Mouse (Mus musculus) stomach, postnatal 0 days (tissue): ENCODE measurements around the gene Rnh1. TPM values are rescaled to one million over a fixed set of nuclear protein-coding genes. Genes with fewer than 3 reads are reported as not detected.

ENCODE experiments used
- ATAC-seq: fragments of 200-750 bp; cut with Nextera tagmentation; 2 replicates; pipeline ENCODE4 v1.8.0; 2017; ENCODE audit not compliant: low FRiP score, low TSS enrichment
- DNase-seq: peaks from one replicate; pipeline ENCODE4 v3.0.0-alpha.2; 2016; ENCODE audit warnings: low spot score
- H3K27ac ChIP-seq: fragments of 300-500 bp; sonication (generic); replicated peaks from 2 replicates; pipeline ENCODE4 v1.5.1; 2014; ENCODE audit warnings: mild to moderate bottlenecking, control low read depth
- H3K27me3 ChIP-seq: fragments of 300-500 bp; sonication (generic); 2 replicates; pipeline ENCODE4 v1.6.1; 2014; ENCODE audit warnings: low read length; ENCODE audit not compliant: control insufficient read depth, insufficient read depth
- H3K36me3 ChIP-seq: fragments of 300-500 bp; sonication (generic); 2 replicates; pipeline ENCODE4 v1.6.1; 2014; ENCODE audit warnings: low read length, mixed read lengths; ENCODE audit not compliant: control insufficient read depth, insufficient read depth
- H3K4me1 ChIP-seq: fragments of 300-500 bp; sonication (generic); replicated peaks from 2 replicates; pipeline ENCODE4 v1.6.1; 2014; ENCODE audit warnings: antibody characterized with exemption; ENCODE audit not compliant: control insufficient read depth, insufficient read depth
- H3K4me2 ChIP-seq: fragments of 300-500 bp; sonication (generic); replicated peaks from 2 replicates; pipeline ENCODE4 v1.6.1; 2014; ENCODE audit warnings: low read depth, mild to moderate bottlenecking, control low read depth, moderate library complexity
- H3K4me3 ChIP-seq: fragments of 300-500 bp; sonication (generic); 2 replicates; pipeline ENCODE4 v1.5.1; 2014; ENCODE audit warnings: low read depth, low read length, control low read depth
- H3K9ac ChIP-seq: fragments of 300-500 bp; sonication (generic); 2 replicates; pipeline ENCODE4 v1.6.1; 2014; ENCODE audit warnings: mild to moderate bottlenecking, low read length, control low read depth, mixed read lengths
- H3K9me3 ChIP-seq: fragments of 300-500 bp; sonication (generic); 2 replicates; pipeline ENCODE4 v1.6.1; 2016; ENCODE audit warnings: low read length; ENCODE audit not compliant: control insufficient read depth
- CTCF ChIP-seq: IDR thresholded peaks from 2 replicates; pipeline ENCODE4 v1.5.1; 2016; ENCODE audit warnings: antibody characterized with exemption, low read depth, mild to moderate bottlenecking, moderate library complexity
- EP300 ChIP-seq: optimal IDR thresholded peaks from 2 replicates; pipeline ENCODE3; 2016; ENCODE audit warnings: antibody characterized with exemption
- WGBS: fragments of 180-500 bp; shearing (Covaris S2); extraction: QIAGEN DNeasy Blood & Tissue Kit; methylation state at CpG from one replicate; pipeline ENCODE4 v1.1.7; 2014; 5-methylcytosine and 5-hydroxymethylcytosine counted together
- polyA plus RNA-seq: library from polyadenylated mRNA; unstranded; fragments of >200 nt; fragmentation: Nextera tagmentation; extraction: Ambion mirVana; gene quantifications from 2 replicates; pipeline ENCODE4 v1.2.1, GENCODE M21; 2015

The Rnh1 gene
- polyA plus RNA-seq, 1 experiment from 2014 or later: 216 TPM

DNA sequence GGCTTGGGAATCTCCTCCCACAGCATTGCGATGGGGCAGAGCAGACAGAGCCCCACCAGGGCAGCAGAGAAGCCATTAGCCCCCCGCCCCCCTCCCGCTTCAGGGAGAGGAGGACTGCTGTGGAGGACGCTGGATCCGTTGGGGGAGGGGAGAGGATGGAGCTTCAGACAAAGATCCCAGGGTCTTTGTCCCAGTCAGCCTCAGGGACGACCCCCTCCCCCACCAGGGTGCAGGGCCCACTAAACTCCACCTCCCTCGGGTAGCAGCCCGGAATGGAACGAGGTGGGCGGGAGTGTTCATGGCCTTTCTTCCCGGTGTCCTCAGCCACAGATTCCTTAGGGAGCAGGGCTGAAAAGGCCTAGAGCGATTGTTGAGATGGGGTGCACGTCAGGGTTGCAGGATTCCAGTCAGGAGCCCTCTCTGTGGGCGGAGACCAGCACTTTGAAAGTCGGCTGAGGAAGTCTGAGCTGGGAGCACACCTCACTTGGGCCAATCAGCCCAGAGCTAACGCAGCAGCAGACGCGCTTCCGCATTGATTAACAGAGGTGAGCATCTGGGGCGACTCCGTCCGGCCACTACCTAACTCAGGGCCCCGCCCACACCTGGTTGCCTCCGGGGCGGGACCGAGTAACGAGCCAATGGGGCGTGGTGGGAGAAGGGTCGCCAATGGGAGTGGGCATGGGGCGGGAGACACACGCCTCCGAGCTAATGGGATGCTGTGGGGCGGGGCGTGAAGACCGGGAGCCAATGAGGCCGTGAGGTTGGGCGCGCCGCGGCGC lies 42.6 kb upstream of the Rnh1 start, which contains the start of gene Rassf7:
TSS of gene Rassf7 (plus strand) at position 760 of the 779 bp plus-strand sequence.
- Histone ChIP-seq H3K9ac (peak within 1 kb of the TSS; percentile 79), H3K4me2 (peak within 1 kb of the TSS; percentile 95), H3K36me3 (no peaks in the 10 kb centered on the region), H3K9me3 (no peaks in the 10 kb centered on the region), H3K27ac (peak within 1 kb of the TSS; percentile 98), H3K4me1 (peaks cover 2% of the 10 kb centered on the region), H3K4me3 (peak within 1 kb of the TSS; percentile 60), H3K27me3 (no peaks in the 10 kb centered on the region)
- TF ChIP-seq CTCF (no peak), EP300 (no peak)
- under 1% methylated on average over 37 of the region's 41 CpGs for WGBS
- peak; percentile 100 for DNase-seq
- ATAC-seq: peak; percentile 90

GRCm38 (mm10) chr7:141214310-141214709 lies 41.7 kb upstream of the Rnh1 start:
- no peaks in the 10 kb centered on the region for H3K27me3 ChIP-seq
- H3K9ac ChIP-seq: no peak overlapping the region
- ATAC-seq (no peak), DNase-seq (no peak)
- H3K36me3 ChIP-seq: no peaks in the 10 kb centered on the region
- no peaks in the 10 kb centered on the region for H3K9me3 ChIP-seq
- H3K4me3 ChIP-seq: no peak overlapping the region
- H3K4me2 ChIP-seq: no peak overlapping the region
- no peaks in the 10 kb centered on the region; the same call in none of the 2 replicates for H3K4me1 ChIP-seq
- peak overlapping the region; percentile 76 for H3K27ac ChIP-seq
- 60% methylated on average over 3 of the region's 3 CpGs for WGBS
- no peak for TF ChIP-seq EP300
- no peak for TF ChIP-seq CTCF

DNA sequence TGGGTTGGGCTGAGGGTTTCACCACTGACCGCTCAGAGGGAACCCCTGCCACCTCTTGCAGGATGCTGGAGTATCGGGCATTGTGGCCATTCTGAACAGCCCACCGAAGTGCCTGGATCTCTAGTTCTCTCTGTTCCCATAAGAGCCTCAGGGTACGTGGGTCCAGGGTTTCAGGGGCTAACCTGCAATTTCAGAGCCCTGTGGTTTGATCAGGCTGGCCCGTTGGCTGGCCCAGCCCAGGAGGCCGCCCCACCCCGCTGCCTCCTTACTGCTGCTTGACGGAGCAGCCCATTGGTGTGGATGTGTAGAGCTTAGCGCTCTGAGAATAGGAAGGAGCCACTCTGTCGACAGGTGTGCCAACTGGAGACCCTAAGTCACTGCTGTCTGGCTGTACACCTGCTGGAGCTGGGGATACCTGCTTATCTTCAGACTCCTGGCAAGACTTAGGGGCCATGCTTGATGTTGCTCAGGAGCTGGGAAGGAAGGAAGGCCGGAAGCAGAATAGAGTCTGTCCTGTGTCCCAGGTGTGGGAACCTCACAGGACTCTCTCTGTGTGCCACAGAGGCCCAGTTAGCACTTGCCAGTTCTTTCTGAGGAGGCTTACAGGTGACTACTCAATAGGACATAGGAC lies 41.1 kb upstream of the Rnh1 start, which contains the start of gene Lmntd2:
TSS of gene Lmntd2 (minus strand) at position 476 of the 631 bp plus-strand sequence.
- TF ChIP-seq EP300: no peak
- no peak for TF ChIP-seq CTCF
- H3K4me1 ChIP-seq: no peaks in the 10 kb centered on the region; the same call in none of the 2 replicates
- no peaks in the 10 kb centered on the region for H3K27me3 ChIP-seq
- peak within 1 kb of the TSS; percentile 95 for H3K4me2 ChIP-seq
- WGBS: 78% methylated on average over 11 of the region's 11 CpGs
- no peak within 1 kb of the TSS for H3K9ac ChIP-seq
- H3K36me3 ChIP-seq: no peaks in the 10 kb centered on the region
- H3K9me3 ChIP-seq: no peaks in the 10 kb centered on the region
- ATAC-seq: no peak
- peak within 1 kb of the TSS; percentile 60 for H3K4me3 ChIP-seq
- peak within 1 kb of the TSS; percentile 76 for H3K27ac ChIP-seq
- no peak for DNase-seq

GRCm38 (mm10) chr7:141213133-141213532 lies 40.5 kb upstream of the Rnh1 start:
- TF ChIP-seq CTCF: no peak
- peak; percentile 47 for TF ChIP-seq EP300
- Histone ChIP-seq H3K4me2 (no peak overlapping the region), H3K4me1 (no peaks in the 10 kb centered on the region; the same call in none of the 2 replicates), H3K36me3 (no peaks in the 10 kb centered on the region), H3K27me3 (no peaks in the 10 kb centered on the region), H3K27ac (peak overlapping the region; percentile 76), H3K9me3 (no peaks in the 10 kb centered on the region), H3K4me3 (no peak overlapping the region), H3K9ac (no peak overlapping the region)
- WGBS: 57% methylated on average over 3 of the region's 3 CpGs
- no peak for DNase-seq
- no peak for ATAC-seq

GRCm38 (mm10) chr7:141210606-141211131 lies 38.0 kb upstream of the Rnh1 start:
- WGBS: 84% methylated on average over 14 of the region's 14 CpGs
- no peak overlapping the region for H3K9ac ChIP-seq
- H3K4me2 ChIP-seq: no peak overlapping the region
- DNase-seq (no peak), ATAC-seq (no peak)
- no peaks in the 10 kb centered on the region for H3K36me3 ChIP-seq
- no peaks in the 10 kb centered on the region for H3K9me3 ChIP-seq
- H3K27me3 ChIP-seq: no peaks in the 10 kb centered on the region
- H3K4me3 ChIP-seq: no peak overlapping the region
- H3K27ac ChIP-seq: no peak overlapping the region
- TF ChIP-seq CTCF: no peak
- no peak for TF ChIP-seq EP300
- H3K4me1 ChIP-seq: no peaks in the 10 kb centered on the region; the same call in 1 of the 2 replicates

- H3K27ac ChIP-seq: no peak overlapping the region
- WGBS: 65% methylated on average over 12 of the region's 12 CpGs
- H3K27me3 ChIP-seq: no peaks in the 10 kb centered on the region
- no peaks in the 10 kb centered on the region for H3K9me3 ChIP-seq
- DNase-seq: no peak
- no peak overlapping the region for H3K4me3 ChIP-seq
- H3K9ac ChIP-seq: no peak overlapping the region
- TF ChIP-seq CTCF (no peak), EP300 (no peak)
- no peak for ATAC-seq
- H3K36me3 ChIP-seq: no peaks in the 10 kb centered on the region
- H3K4me2 ChIP-seq: no peak overlapping the region
- no peaks in the 10 kb centered on the region; the same call in 1 of the 2 replicates for H3K4me1 ChIP-seq
Observed at GRCm38 (mm10) chr7:141210137-141210536, 37.5 kb upstream of the Rnh1 start.
